In genomic region chr2:135711925-135712288, GRCm38 (mm10) we compare ENCODE assay signal across 8 mouse cellular contexts. TPM values are rescaled to one million over a fixed set of nuclear protein-coding genes. Genes with fewer than 3 reads are reported as not detected.
DNase-seq lines count a peak whose midpoint lies in the region; ATAC-seq lines count a peak whose summit lies in the region.

No protein-coding gene starts in this region.

- H3K9me3 ChIP-seq in embryonic facial prominence, embryonic 13.5 days, result no peaks in the 10 kb centered on the region
- no peaks in the 10 kb centered on the region for H3K9me3 ChIP-seq in intestine, embryonic 16.5 days (ENCODE audit: control insufficient read depth, low read length)
- H3K9me3 ChIP-seq in limb, embryonic 11.5 days (ENCODE audit: control insufficient read depth, low read length), result no peaks in the 10 kb centered on the region
- H3K9me3 ChIP-seq in midbrain, embryonic 10.5 days (replicated peaks), result no peaks in the 10 kb centered on the region

- peak; percentile 92 to 95 for DNase-seq in adrenal gland, adult (ENCODE audit: inconsistent age in 2 of 2, low spot score in 1 of 2)
- peak; percentile 99 for DNase-seq in heart, adult 11 months
- DNase-seq in limb, embryonic 11.5 days (ENCODE audit: low spot score), result peak; percentile 57
- DNase-seq in midbrain, embryonic 10.5 days (ENCODE audit: low spot score), result peak; percentile 66
- peak; percentile 86 for DNase-seq in skeletal muscle tissue, adult 2 months (ENCODE audit: low read depth, low spot score)
- DNase-seq in thymus, postnatal 4 days, result no peak

- peak overlapping the region; percentile 48 for H3K4me2 ChIP-seq in embryonic facial prominence, embryonic 13.5 days
- H3K4me2 ChIP-seq in intestine, embryonic 16.5 days (ENCODE audit: low read depth, low read length), result no peak overlapping the region
- peak overlapping the region; percentile 24; the same call in 1 of the 2 replicates for H3K4me2 ChIP-seq in limb, embryonic 11.5 days (ENCODE audit: low read depth, severe bottlenecking)

- no peaks in the 10 kb centered on the region for H3K36me3 ChIP-seq in embryonic facial prominence, embryonic 13.5 days
- H3K36me3 ChIP-seq in intestine, embryonic 16.5 days (ENCODE audit: control insufficient read depth, insufficient read depth, low read length), result no peaks in the 10 kb centered on the region
- H3K36me3 ChIP-seq in limb, embryonic 11.5 days (ENCODE audit: control insufficient read depth, insufficient read depth, low read length), result no peaks in the 10 kb centered on the region
- H3K36me3 ChIP-seq in midbrain, embryonic 10.5 days, result no peaks in the 10 kb centered on the region

- peak; percentile 57; the same call in 1 of the 2 replicates for ATAC-seq in embryonic facial prominence, embryonic 13.5 days (ENCODE audit: insufficient number of reproducible peaks, insufficient read depth, low FRiP score, low TSS enrichment, low read depth)
- peak; percentile 75 for ATAC-seq in intestine, embryonic 16.5 days
- peak; percentile 49; the same call in 1 of the 2 replicates for ATAC-seq in limb, embryonic 11.5 days (ENCODE audit: insufficient number of reproducible peaks, low FRiP score, low TSS enrichment, low read depth)

- peak overlapping the region; percentile 5; the same call in 1 of the 2 replicates for H3K4me3 ChIP-seq in embryonic facial prominence, embryonic 13.5 days
- H3K4me3 ChIP-seq in intestine, embryonic 16.5 days (ENCODE audit: low read length), result no peak overlapping the region
- H3K4me3 ChIP-seq in limb, embryonic 11.5 days (ENCODE audit: low read depth, low read length), result no peak overlapping the region
- H3K4me3 ChIP-seq in midbrain, embryonic 10.5 days, result peak overlapping the region; percentile 43

- H3K4me1 ChIP-seq in embryonic facial prominence, embryonic 13.5 days, result peaks cover 20% of the 10 kb centered on the region
- peaks cover 5% of the 10 kb centered on the region; the same call in 1 of the 2 replicates for H3K4me1 ChIP-seq in intestine, embryonic 16.5 days (ENCODE audit: control insufficient read depth, insufficient read depth, low read length)
- peaks cover 7% of the 10 kb centered on the region for H3K4me1 ChIP-seq in limb, embryonic 11.5 days (ENCODE audit: control insufficient read depth, insufficient read depth, low read length)
- H3K4me1 ChIP-seq in midbrain, embryonic 10.5 days, result peaks cover 60% of the 10 kb centered on the region

- H3K27ac ChIP-seq in embryonic facial prominence, embryonic 13.5 days, result peak overlapping the region; percentile 56
- H3K27ac ChIP-seq in intestine, embryonic 16.5 days (ENCODE audit: low read length), result no peak overlapping the region
- no peak overlapping the region for H3K27ac ChIP-seq in limb, embryonic 11.5 days (replicated peaks; ENCODE audit: low read depth, low read length)
- peak overlapping the region; percentile 85 for H3K27ac ChIP-seq in midbrain, embryonic 10.5 days (replicated peaks)

- no peaks in the 10 kb centered on the region for H3K27me3 ChIP-seq in embryonic facial prominence, embryonic 13.5 days
- H3K27me3 ChIP-seq in intestine, embryonic 16.5 days (replicated peaks; ENCODE audit: control insufficient read depth, insufficient read depth, low read length), result no peaks in the 10 kb centered on the region
- no peaks in the 10 kb centered on the region for H3K27me3 ChIP-seq in limb, embryonic 11.5 days (ENCODE audit: control insufficient read depth, insufficient read depth, low read length)
- no peaks in the 10 kb centered on the region for H3K27me3 ChIP-seq in midbrain, embryonic 10.5 days (ENCODE audit: low read depth, poor library complexity, severe bottlenecking)

- 6% methylated on average over 8 of the region's 8 CpGs for WGBS in embryonic facial prominence, embryonic 13.5 days
- 28% methylated on average over 8 of the region's 8 CpGs for WGBS in intestine, embryonic 16.5 days
- 34% methylated on average over 8 of the region's 8 CpGs for WGBS in limb, embryonic 11.5 days
- WGBS in midbrain, embryonic 10.5 days, result 12% methylated on average over 8 of the region's 8 CpGs

- no peak overlapping the region for H3K9ac ChIP-seq in embryonic facial prominence, embryonic 13.5 days
- H3K9ac ChIP-seq in intestine, embryonic 16.5 days (ENCODE audit: low read depth, low read length), result no peak overlapping the region
- no peak overlapping the region for H3K9ac ChIP-seq in limb, embryonic 11.5 days (ENCODE audit: low read length)

RNA-seq across cellular contexts. Expression of gene Plcb4, which starts 53.1 kb away (rescaled TPM):
- polyA plus RNA-seq in embryonic facial prominence, embryonic 13.5 days (2015; fragmentation: Nextera tagmentation; extraction: Ambion mirVana), result 17.6 TPM in 2 replicates
- polyA plus RNA-seq in intestine, embryonic 16.5 days (2015; fragmentation: Nextera tagmentation; extraction: Ambion mirVana), result 6.9 and 7.4 TPM in 2 replicates
- 12.4 and 14.0 TPM in 2 replicates for polyA plus RNA-seq in limb, embryonic 11.5 days (2014; fragmentation: Nextera tagmentation; extraction: Ambion mirVana)
- 15.7 and 17.5 TPM in 2 replicates for polyA plus RNA-seq in midbrain, embryonic 10.5 days (2016; fragmentation: Nextera tagmentation; extraction: Ambion mirVana)

Comparison
In these comparisons a context has a peak if more than half of its experiments do, and no peak if none do; other contexts are left out.
1. H3K27ac ChIP-seq: peak in embryonic facial prominence, embryonic 13.5 days (single experiment) and midbrain, embryonic 10.5 days (single experiment); none in intestine, embryonic 16.5 days (single experiment) and limb, embryonic 11.5 days (single experiment).
2. H3K4me3 ChIP-seq: peak in embryonic facial prominence, embryonic 13.5 days (single experiment) and midbrain, embryonic 10.5 days (single experiment); none in intestine, embryonic 16.5 days (single experiment) and limb, embryonic 11.5 days (single experiment).
3. Peak in every context shown above with its lines, with median percentiles within 50 percentile points of each other: ATAC-seq.